Mouse (Mus musculus) small intestine, adult 2 months (tissue): Measurements from ENCODE around the gene Lats1.
A peak's percentile ranks its signal among the peaks of the same experiment; 100 is the strongest.

ENCODE experiments used
- CTCF ChIP-seq: fragments of 200-500 bp; IDR thresholded peaks from 2 replicates; pipeline ENCODE4 v1.5.1; 2012; ENCODE audit warnings: low read depth, mild to moderate bottlenecking, control low read depth, inconsistent platforms, low read length, moderate library complexity, mixed read lengths; ENCODE audit not compliant: insufficient replicate concordance, insufficient read length; ENCODE audit errors: extremely low read depth
- POLR2A ChIP-seq: fragments of 200-500 bp; IDR thresholded peaks from 2 replicates; pipeline ENCODE4 v1.6.1; 2012; ENCODE audit warnings: low read depth, mild to moderate bottlenecking, control low read depth, inconsistent platforms, low read length, moderate library complexity

DNA sequence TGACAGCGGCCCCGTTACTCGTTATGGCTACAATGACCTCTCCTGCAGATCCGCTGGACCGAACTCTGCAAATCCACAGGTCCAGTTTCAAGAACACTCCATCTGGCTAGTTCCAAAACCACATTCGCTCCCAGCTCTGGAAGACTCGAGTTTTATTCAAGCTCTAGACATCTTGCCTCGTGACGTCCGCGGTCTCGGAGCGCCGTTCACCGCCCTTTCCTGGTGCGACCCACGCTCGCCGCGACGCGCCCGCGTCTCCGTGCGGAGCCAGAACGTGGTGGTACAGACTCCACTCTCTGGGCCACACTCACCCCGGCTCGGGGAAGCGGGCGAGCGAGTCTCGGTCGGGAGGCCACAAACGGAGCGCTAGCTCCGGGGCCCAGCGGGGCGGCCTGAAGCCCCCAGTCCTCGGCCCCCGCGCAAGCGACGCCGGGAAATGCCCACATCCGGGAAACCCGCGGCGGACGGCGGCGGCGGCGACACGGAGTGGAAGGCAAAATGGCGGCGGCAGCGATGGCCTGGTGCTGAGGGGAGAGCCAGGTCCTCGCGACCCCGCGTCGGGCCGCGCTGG lies at the start of gene Lats1, which contains the start of gene Pcmt1:
- TF ChIP-seq CTCF (no peak), POLR2A (peak; percentile 79)
